Mouse (Mus musculus): Measurements from ENCODE around the gene Etnppl. TPM values are rescaled to one million over a fixed set of nuclear protein-coding genes. Genes with fewer than 3 reads are reported as not detected.

Gene Etnppl
- polyA plus RNA-seq, 2 experiments: 0.13 to 0.55 TPM

DNA sequence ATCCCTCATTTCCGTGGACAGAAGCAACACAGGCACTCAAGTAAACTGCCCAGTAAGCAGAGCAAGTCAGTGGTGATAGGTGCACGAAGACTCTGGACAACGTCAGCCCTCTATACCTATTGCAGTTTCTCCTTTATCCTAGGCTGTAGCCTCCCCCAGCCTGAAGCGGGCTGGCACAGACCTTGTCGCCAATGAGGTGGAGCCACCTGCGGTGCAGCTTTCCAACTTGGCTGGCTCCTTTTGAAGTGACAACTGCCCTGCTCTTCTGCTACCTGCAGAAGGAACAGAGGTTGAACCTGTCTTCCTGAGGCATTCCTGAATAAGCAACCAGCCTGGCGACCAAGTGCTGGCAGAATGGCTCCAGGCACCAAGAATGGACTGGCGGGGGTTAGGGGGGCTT is 66.6 kb downstream of the Etnppl start:
- DNase-seq (ENCODE audit: low spot score) (no peak), ATAC-seq (ENCODE audit: low FRiP score, low read depth) (no peak)
- Histone ChIP-seq H3K9me3 (ENCODE audit: control insufficient read depth, low read length) (no peaks in the 10 kb centered on the region), H3K4me1 (ENCODE audit: control insufficient read depth, insufficient read depth, low read length) (no peaks in the 10 kb centered on the region), H3K4me2 (replicated peaks; ENCODE audit: low read depth, low read length, severe bottlenecking) (no peak overlapping the region), H3K36me3 (ENCODE audit: control insufficient read depth, insufficient read depth, low read length) (no peaks in the 10 kb centered on the region), H3K27me3 (ENCODE audit: control insufficient read depth, insufficient read depth, low read length) (no peaks in the 10 kb centered on the region), H3K27ac (replicated peaks; ENCODE audit: low read depth, low read length) (no peak overlapping the region), H3K4me3 (replicated peaks; ENCODE audit: low read length) (no peak overlapping the region), H3K9ac (ENCODE audit: low read depth, low read length, severe bottlenecking) (no peak overlapping the region)
- no peak for TF ChIP-seq POLR2A (IDR thresholded peaks at IDR 0.05; ENCODE audit: borderline replicate concordance, extremely low read depth, insufficient read depth, insufficient read length)
- WGBS: 73% methylated on average over 8 of the region's 8 CpGs

DNA sequence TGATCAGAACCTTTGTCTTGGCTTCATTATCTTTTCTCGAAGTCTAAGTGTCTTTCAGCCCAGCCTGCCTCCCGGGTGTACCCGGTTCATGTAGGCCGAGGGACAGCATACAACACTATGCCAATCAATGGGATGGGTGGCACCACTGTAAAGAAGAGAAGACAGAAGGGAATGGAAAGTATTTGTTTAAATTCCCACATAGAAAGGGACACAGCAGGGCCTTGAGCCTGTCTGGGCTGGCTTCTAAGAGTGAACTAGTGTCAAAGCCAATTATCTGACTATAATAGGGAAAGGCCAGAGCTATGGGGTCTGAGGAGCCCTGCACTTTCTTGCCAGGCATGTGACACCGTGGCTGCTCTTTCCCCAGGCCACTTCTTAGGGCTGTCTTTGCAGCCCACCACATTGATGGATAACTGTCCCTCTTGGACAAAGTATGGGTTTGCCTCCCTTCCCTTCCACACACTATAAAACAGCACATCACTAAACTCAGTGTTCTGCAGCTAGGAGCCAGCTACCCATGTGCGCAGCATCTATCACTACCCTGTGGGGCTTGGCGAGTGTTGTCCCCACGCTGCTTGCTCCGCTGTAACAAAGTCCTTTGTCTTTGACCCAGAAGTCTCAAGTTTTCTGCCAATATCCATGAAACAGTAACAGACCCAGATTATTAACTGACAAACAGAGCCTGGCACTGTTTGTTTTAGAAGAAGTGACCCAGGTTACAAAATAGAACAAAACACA is 67.2 kb downstream of the Etnppl start:
- H3K9me3 ChIP-seq (ENCODE audit: control insufficient read depth, low read length): no peaks in the 10 kb centered on the region

DNA sequence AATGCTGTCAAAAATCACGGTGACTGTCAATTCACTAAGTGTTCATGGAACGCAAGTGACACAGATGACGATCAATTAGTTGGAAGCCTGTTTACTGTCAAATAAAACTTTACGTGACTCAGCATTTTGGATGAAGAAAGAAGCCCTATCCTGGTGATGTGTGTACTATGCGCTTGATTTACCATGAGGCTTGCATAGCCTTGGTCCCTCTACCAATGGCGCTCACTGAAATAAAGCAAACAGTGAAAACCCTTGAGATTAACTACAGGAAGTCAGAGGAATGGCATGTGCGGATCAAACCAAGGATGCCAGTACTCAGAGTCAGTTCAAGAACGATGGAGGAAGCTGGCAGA is 67.7 kb downstream of the Etnppl start:
- no peaks in the 10 kb centered on the region for H3K27me3 ChIP-seq (ENCODE audit: control insufficient read depth, insufficient read depth, low read length)
- ATAC-seq (ENCODE audit: low FRiP score, low read depth) (no peak), DNase-seq (ENCODE audit: low spot score) (no peak)
- no peaks in the 10 kb centered on the region for H3K4me1 ChIP-seq (ENCODE audit: control insufficient read depth, insufficient read depth, low read length)
- no peak overlapping the region for H3K27ac ChIP-seq (replicated peaks; ENCODE audit: low read depth, low read length)
- H3K9me3 ChIP-seq (ENCODE audit: control insufficient read depth, low read length): no peaks in the 10 kb centered on the region
- 64% methylated on average over 8 of the region's 8 CpGs for WGBS
- H3K4me3 ChIP-seq (replicated peaks; ENCODE audit: low read length): no peak overlapping the region
- TF ChIP-seq POLR2A (IDR thresholded peaks at IDR 0.05; ENCODE audit: borderline replicate concordance, extremely low read depth, insufficient read depth, insufficient read length): no peak
- no peaks in the 10 kb centered on the region for H3K36me3 ChIP-seq (ENCODE audit: control insufficient read depth, insufficient read depth, low read length)
- no peak overlapping the region for H3K4me2 ChIP-seq (replicated peaks; ENCODE audit: low read depth, low read length, severe bottlenecking)
- no peak overlapping the region for H3K9ac ChIP-seq (ENCODE audit: low read depth, low read length, severe bottlenecking)

More for the DNA sequence above, 67.2 kb downstream of the Etnppl start:
- no peak for TF ChIP-seq POLR2A (IDR thresholded peaks at IDR 0.05; ENCODE audit: borderline replicate concordance, extremely low read depth, insufficient read depth, insufficient read length)
- Histone ChIP-seq H3K4me2 (replicated peaks; ENCODE audit: low read depth, low read length, severe bottlenecking) (no peak overlapping the region), H3K27ac (replicated peaks; ENCODE audit: low read depth, low read length) (no peak overlapping the region), H3K27me3 (ENCODE audit: control insufficient read depth, insufficient read depth, low read length) (no peaks in the 10 kb centered on the region), H3K9ac (ENCODE audit: low read depth, low read length, severe bottlenecking) (no peak overlapping the region), H3K4me1 (ENCODE audit: control insufficient read depth, insufficient read depth, low read length) (no peaks in the 10 kb centered on the region), H3K36me3 (ENCODE audit: control insufficient read depth, insufficient read depth, low read length) (no peaks in the 10 kb centered on the region), H3K4me3 (replicated peaks; ENCODE audit: low read length) (no peak overlapping the region)
- 85% methylated on average over 9 of the region's 9 CpGs for WGBS
- ATAC-seq (ENCODE audit: low FRiP score, low read depth) (no peak), DNase-seq (ENCODE audit: low spot score) (no peak)

DNA sequence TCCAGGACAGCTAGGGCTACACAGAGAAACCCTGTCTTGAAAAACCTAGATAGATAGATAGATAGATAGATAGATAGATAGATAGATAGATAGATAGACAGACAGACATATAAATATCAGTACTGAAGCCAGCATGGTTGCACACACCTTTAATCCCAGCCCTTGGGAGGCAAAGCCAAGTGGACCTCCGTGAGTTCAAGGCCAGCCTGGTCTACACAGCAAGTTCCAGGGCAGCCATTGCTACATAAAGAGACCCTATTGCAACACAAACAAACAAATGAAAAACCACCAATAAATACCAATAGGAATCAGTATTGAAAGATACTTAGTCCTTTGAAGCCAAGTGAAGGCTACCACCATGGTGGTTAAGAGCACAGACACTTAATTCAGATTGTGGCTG is 69.8 kb downstream of the Etnppl start:
- no peaks in the 10 kb centered on the region for H3K36me3 ChIP-seq (ENCODE audit: control insufficient read depth, insufficient read depth, low read length)
- DNase-seq (ENCODE audit: low spot score): no peak
- H3K4me1 ChIP-seq (ENCODE audit: control insufficient read depth, insufficient read depth, low read length): peaks cover 8% of the 10 kb centered on the region; the same call in 1 of the 2 replicates
- ATAC-seq (ENCODE audit: low FRiP score, low read depth): no peak
- WGBS: 100% methylated on average over 1 of the region's 1 CpGs
- no peak for TF ChIP-seq POLR2A (IDR thresholded peaks at IDR 0.05; ENCODE audit: borderline replicate concordance, extremely low read depth, insufficient read depth, insufficient read length)
- H3K27me3 ChIP-seq (ENCODE audit: control insufficient read depth, insufficient read depth, low read length): no peaks in the 10 kb centered on the region
- H3K9ac ChIP-seq (ENCODE audit: low read depth, low read length, severe bottlenecking): no peak overlapping the region
- no peaks in the 10 kb centered on the region for H3K9me3 ChIP-seq (ENCODE audit: control insufficient read depth, low read length)
- no peak overlapping the region for H3K4me2 ChIP-seq (replicated peaks; ENCODE audit: low read depth, low read length, severe bottlenecking)
- H3K27ac ChIP-seq (replicated peaks; ENCODE audit: low read depth, low read length): no peak overlapping the region
- no peak overlapping the region for H3K4me3 ChIP-seq (replicated peaks; ENCODE audit: low read length)

Other genes starting within 250 kb of the Etnppl start
- 274 and 285 TPM in 2 replicates for gene Ostc, start 92.0 kb downstream of the Etnppl start, polyA plus RNA-seq (2012; rRNA removed)
- 458 and 481 TPM in 2 replicates for gene Ostc, start 92.0 kb downstream of the Etnppl start, polyA plus RNA-seq (2014; fragmentation: Nextera tagmentation; extraction: Ambion mirVana)
- gene Rpl34, start 113.0 kb downstream of the Etnppl start, polyA plus RNA-seq (2012; rRNA removed): 2,544 and 3,424 TPM in 2 replicates
- gene Rpl34, start 113.0 kb downstream of the Etnppl start, polyA plus RNA-seq (2014; fragmentation: Nextera tagmentation; extraction: Ambion mirVana): 1,076 and 1,174 TPM in 2 replicates